Mouse (Mus musculus) hindlimb bud, embryonic 11.5 days (tissue): ENCODE measurements around the gene Sirt5.

Source experiments
- DNase-seq: peaks from one replicate; pipeline ENCODE4 v3.0.0-alpha.2; 2012; ENCODE audit warnings: low read depth, low spot score; ENCODE audit errors: extremely low spot score

The Sirt5 gene

GRCm38 (mm10) chr13:43364985-43365824 lies at the start of gene Sirt5:
Sirt5 (plus strand) TSS chr13:43365496.
- peak; percentile 69 for DNase-seq

- no peak for DNase-seq
These were observed 47.9 kb upstream of the Sirt5 start for GRCm38 (mm10) chr13:43317411-43317810.

DNA sequence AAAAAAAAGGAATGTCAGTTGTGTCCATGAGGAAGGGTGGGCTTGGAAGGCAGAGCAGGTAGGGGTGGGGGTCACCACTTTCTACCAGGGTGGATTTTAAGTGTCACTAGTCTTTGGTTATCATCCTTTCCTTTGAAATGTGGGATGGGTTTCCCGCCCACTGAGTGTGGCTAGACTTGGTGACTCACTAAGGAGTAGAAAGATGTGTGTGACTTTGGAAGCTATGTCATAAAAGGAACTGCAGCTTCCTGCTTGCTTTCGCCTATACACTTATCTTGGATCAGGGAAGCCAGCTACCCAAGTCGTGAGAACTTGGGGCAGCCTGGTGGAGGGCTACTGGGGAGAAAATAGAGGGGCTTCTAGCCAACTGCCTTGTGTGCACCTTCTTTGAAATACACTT lies 45.9 kb upstream of the Sirt5 start:
- no peak for DNase-seq

DNA sequence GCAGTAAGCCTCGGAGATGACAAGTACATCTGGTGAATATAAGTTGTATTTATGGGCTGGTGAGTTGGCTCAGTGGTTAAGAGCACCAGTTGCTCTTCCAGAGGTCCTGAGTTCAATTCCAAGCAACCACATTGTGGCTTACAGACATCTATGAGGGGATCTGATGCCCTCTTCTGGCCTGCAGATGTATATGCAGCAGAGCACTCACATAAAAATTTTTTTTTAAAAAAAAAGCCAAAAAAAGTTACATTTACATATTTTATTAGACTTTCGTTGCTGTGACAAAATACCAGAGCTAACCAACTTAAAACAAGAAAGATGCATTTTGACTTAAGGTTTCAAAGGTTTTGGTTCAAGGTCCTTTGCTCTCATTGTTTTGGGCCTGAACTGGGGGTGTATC lies 43.8 kb upstream of the Sirt5 start:
- no peak for DNase-seq

- DNase-seq = no peak
These were observed 39.9 kb upstream of the Sirt5 start for GRCm38 (mm10) chr13:43325427-43325826.

DNA sequence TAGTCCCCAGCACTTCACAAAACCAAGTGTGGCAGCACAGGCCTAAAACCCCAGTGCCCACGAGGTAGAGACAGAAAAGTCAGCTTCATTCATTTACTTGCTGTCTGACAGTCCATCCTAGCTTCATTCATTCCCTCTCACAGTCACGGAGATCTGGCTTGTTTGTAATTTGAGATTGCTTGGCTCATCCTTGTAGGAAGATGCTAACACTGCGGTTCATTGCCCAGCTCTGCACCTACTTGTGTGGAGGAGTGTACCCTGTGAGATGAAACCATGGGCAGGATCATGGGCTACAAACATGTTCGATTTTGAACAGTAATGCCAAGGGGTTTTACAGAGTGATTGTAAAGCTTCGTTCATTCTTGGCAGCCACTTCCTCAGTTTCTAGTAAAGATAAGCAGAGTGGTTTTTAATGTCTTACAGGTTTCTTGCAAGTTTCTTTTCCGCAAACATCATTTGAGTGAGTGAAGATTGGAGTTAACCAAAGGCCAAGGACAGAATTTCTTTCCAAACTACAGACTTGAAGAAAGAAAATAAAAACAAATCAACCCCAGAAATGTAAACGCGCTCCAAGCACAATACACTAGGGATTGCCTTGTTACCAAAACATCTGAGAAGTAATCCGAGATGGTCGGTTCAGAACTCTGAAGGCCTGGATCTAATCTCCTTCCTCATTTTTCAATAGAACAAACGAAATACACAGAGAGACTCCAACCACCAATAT lies 33.4 kb upstream of the Sirt5 start:
- DNase-seq = no peak

- DNase-seq = no peak
These were observed 32.7 kb upstream of the Sirt5 start for GRCm38 (mm10) chr13:43332591-43332990.

- peak; percentile 8 for DNase-seq
These were observed 28.7 kb upstream of the Sirt5 start for GRCm38 (mm10) chr13:43336425-43337221.

GRCm38 (mm10) chr13:43338001-43338400 lies 27.3 kb upstream of the Sirt5 start:
- no peak for DNase-seq

- no peak for DNase-seq
These were observed 26.7 kb upstream of the Sirt5 start for GRCm38 (mm10) chr13:43338632-43339031.

- DNase-seq = no peak
These were observed 18.5 kb upstream of the Sirt5 start for GRCm38 (mm10) chr13:43346825-43347224.

DNA sequence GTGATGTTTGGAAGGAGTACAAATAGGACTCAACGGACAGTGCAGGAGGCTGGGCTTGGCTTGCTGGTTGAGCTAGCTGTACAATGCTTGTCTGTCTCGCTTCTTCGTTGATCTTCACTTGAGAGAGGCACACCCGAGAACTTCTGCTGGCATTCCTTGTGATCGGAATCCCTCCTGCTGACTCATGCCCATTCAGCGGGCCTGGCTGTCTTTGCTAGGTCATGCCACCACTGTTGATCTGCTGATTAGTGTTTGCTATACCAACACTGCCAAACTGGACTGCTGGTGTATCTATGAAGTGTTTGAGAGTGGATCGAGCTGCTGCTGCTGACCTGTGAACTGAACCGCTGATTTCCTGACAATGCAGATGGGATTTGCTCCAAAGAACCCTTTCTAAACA lies 15.9 kb upstream of the Sirt5 start:
- no peak for DNase-seq

GRCm38 (mm10) chr13:43350489-43351169 lies 14.7 kb upstream of the Sirt5 start:
- no peak for DNase-seq

- no peak for DNase-seq
These were observed 11.9 kb upstream of the Sirt5 start for GRCm38 (mm10) chr13:43353356-43353755.

DNA sequence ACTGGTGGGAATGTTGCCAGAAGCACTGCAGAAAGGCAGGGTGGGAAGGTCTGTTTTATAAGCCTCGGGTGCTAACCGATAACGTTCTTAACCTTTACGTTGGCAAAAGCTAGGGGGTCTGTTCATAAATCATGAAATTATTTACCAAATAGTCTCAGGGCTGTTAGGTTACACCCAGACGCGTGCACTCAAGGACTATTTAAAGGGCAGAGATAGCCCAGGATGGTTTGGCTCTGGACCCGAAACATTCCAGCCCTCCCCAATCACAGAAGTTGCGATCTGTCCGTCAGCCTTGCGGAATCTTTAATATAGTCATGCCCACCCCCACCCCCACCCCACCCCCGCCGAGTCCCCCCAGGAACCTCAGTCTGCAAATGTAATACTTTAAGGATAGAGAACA lies 10.9 kb upstream of the Sirt5 start:
- no peak for DNase-seq

DNA sequence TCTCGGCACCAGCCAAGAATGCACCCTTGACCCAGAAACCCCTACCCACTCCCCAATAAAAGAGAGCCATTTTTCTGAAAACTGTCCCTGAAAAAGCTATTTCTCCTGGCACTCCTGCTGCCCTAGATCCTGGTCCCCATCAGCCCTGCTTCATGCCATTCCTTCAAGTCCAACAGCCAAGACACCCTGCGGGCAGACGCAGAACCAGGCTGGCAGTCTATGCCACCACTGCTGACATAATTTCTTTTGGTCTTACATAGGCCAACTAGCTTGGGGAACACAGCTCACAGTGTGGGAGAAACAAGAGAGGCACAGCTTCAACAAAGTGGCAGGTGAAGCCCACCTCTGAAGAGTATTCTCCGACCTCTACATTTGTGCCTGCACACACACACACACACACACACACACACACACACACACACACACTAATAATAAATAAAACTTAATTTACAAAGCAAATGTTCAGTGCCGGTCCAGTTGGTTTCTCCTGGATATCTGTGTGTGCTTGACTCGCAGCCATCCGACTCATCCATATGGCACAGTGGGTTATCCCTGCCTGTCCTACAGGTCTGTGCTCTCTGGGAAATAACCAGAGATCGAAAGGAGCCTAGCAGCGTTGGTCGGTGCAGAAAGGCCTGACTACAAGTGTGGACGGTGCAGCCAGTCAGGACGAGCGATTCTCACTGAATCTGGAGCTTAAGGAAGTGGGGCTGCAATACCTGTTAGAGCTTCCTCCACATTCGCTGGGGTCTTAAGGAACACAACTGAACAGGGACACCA lies 8.8 kb upstream of the Sirt5 start:
- no peak for DNase-seq

- DNase-seq = no peak
These were observed 4.8 kb upstream of the Sirt5 start for GRCm38 (mm10) chr13:43360534-43360933.

DNA sequence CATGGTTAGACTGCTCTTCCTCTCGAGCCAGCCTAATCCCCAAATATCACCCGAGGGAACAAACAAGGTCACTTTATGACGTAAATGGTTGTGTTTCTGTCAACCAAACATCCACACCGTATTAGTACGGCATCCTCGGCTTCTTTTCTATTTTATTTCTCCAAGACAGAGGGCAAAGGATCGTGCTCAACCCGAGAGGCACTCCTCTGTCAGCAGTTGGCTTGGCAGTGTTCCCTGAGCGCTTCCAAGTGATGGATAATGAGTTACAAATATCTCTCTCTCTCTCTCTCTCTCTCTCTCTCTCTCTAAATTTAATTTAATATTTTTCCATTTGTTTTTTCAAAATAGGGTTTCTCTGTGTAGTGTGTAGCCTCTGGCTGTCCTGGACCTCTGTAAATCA lies 2.9 kb upstream of the Sirt5 start:
- DNase-seq = no peak

GRCm38 (mm10) chr13:43365825-43366184 lies 509 bp downstream of the Sirt5 start:
- DNase-seq = no peak

- no peak for DNase-seq
These were observed 4.8 kb downstream of the Sirt5 start for GRCm38 (mm10) chr13:43370063-43370462.
